Mouse (Mus musculus) midbrain, postnatal 0 days (tissue): ENCODE measurements around the gene Cpa4. TPM values are rescaled to one million over a fixed set of nuclear protein-coding genes. Genes with fewer than 3 reads are reported as not detected.

Experiments
- ATAC-seq: fragments of 200-750 bp; cut with Nextera tagmentation; 2 replicates; pipeline ENCODE4 v1.8.0; 2017; ENCODE audit warnings: moderate number of reproducible peaks, mild to moderate bottlenecking, moderate TSS enrichment, moderate library complexity; ENCODE audit not compliant: low FRiP score
- DNase-seq: peaks from one replicate; pipeline ENCODE4 v3.0.0-alpha.2; 2015; ENCODE audit warnings: low spot score
- H3K27ac ChIP-seq: fragments of 300-500 bp; sonication (generic); 2 replicates; pipeline ENCODE4 v1.5.1; 2014; ENCODE audit warnings: low read depth, mild to moderate bottlenecking, low read length, mixed read lengths
- H3K27me3 ChIP-seq: fragments of 300-500 bp; sonication (generic); 2 replicates; pipeline ENCODE4 v1.6.1; 2014; ENCODE audit warnings: low read length, control low read depth, mixed read lengths; ENCODE audit not compliant: insufficient read depth
- H3K36me3 ChIP-seq: fragments of 300-500 bp; sonication (generic); 2 replicates; pipeline ENCODE4 v1.6.1; 2014; ENCODE audit warnings: low read length, control low read depth, mixed read lengths; ENCODE audit not compliant: insufficient read depth
- H3K4me1 ChIP-seq: fragments of 300-500 bp; sonication (generic); 2 replicates; pipeline ENCODE4 v1.6.1; 2014; ENCODE audit warnings: mild to moderate bottlenecking, control low read depth, antibody characterized with exemption, low read length, mixed read lengths; ENCODE audit not compliant: insufficient read depth
- H3K4me2 ChIP-seq: fragments of 300-500 bp; sonication (generic); 2 replicates; pipeline ENCODE4 v1.6.1; 2014; ENCODE audit warnings: low read depth, mild to moderate bottlenecking, low read length, mixed read lengths; ENCODE audit not compliant: poor library complexity, severe bottlenecking
- H3K4me3 ChIP-seq: fragments of 300-500 bp; sonication (generic); 2 replicates; pipeline ENCODE4 v1.5.1; 2014; ENCODE audit warnings: low read depth, mild to moderate bottlenecking, low read length, moderate library complexity
- H3K9ac ChIP-seq: fragments of 300-500 bp; sonication (generic); replicated peaks from 2 replicates; pipeline ENCODE4 v1.6.1; 2014; ENCODE audit warnings: mild to moderate bottlenecking, low read length, moderate library complexity, mixed read lengths; ENCODE audit not compliant: poor library complexity, severe bottlenecking
- H3K9me3 ChIP-seq: fragments of 300-500 bp; sonication (generic); 2 replicates; pipeline ENCODE4 v1.6.1; 2016; ENCODE audit warnings: low read length, control low read depth
- CTCF ChIP-seq: IDR thresholded peaks from 2 replicates; pipeline ENCODE4 v1.5.1; 2016; ENCODE audit warnings: antibody characterized with exemption, mild to moderate bottlenecking
- WGBS: fragments of 180-500 bp; shearing (Covaris S2); extraction: QIAGEN DNeasy Blood & Tissue Kit; methylation state at CpG from one replicate; pipeline ENCODE4 v1.1.7; 2014; 5-methylcytosine and 5-hydroxymethylcytosine counted together
- polyA plus RNA-seq: library from polyadenylated mRNA; unstranded; fragments of >200 nt; fragmentation: Nextera tagmentation; extraction: Ambion mirVana; gene quantifications from 2 replicates; pipeline ENCODE4 v1.2.1, GENCODE M21; 2015
- total RNA-seq: library from RNA; depleted of rRNA; stranded (reverse); fragments of >200 nt; gene quantifications from 2 replicates; pipeline ENCODE4 v1.2.3, GENCODE M21; 2014

The Cpa4 gene
- total and polyA plus RNA-seq, 2 experiments from 2014 or later = 0.49 to 0.75 TPM

- Histone ChIP-seq H3K4me3 (no peak overlapping the region), H3K27me3 (no peaks in the 10 kb centered on the region), H3K9me3 (no peaks in the 10 kb centered on the region), H3K4me1 (no peaks in the 10 kb centered on the region), H3K9ac (no peak overlapping the region), H3K27ac (no peak overlapping the region), H3K4me2 (no peak overlapping the region), H3K36me3 (no peaks in the 10 kb centered on the region)
- no peak for ATAC-seq
- DNase-seq = no peak
- WGBS = 71% methylated on average over 7 of the region's 7 CpGs
- TF ChIP-seq CTCF = no peak
Measured at GRCm38 (mm10) chr6:30604342-30604867, 36.2 kb downstream of the Cpa4 start.

GRCm38 (mm10) chr6:30605111-30605510, 36.9 kb downstream of the Cpa4 start:
- Histone ChIP-seq H3K9me3 (no peaks in the 10 kb centered on the region), H3K9ac (no peak overlapping the region), H3K4me3 (no peak overlapping the region), H3K36me3 (no peaks in the 10 kb centered on the region), H3K27me3 (no peaks in the 10 kb centered on the region), H3K27ac (no peak overlapping the region), H3K4me1 (no peaks in the 10 kb centered on the region), H3K4me2 (no peak overlapping the region)
- DNase-seq (no peak), ATAC-seq (no peak)
- WGBS = 94% methylated on average over 4 of the region's 4 CpGs
- no peak for TF ChIP-seq CTCF

DNA sequence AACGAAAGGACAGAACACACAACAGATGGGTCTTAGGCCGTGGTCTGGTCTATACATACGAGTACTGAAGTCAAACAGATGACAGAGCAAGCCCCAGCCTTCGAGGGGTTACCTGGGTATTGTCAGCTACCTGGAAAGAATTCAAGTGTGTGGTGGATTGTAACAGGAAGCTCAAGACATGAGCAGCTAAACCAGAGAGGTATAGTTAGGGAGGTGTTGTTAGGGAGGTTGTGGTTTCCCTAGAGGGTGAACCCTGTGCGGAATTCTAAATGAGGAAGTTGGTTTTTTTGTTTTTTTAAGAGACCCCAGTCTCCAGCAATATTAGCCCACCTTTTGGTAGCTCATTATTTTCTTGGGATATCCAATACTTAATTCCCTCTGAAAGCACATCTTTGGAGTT, 37.5 kb downstream of the Cpa4 start:
- no peak overlapping the region for H3K27ac ChIP-seq
- no peaks in the 10 kb centered on the region for H3K9me3 ChIP-seq
- no peak overlapping the region for H3K9ac ChIP-seq
- ATAC-seq (no peak), DNase-seq (no peak)
- H3K36me3 ChIP-seq = no peaks in the 10 kb centered on the region
- H3K4me3 ChIP-seq = no peak overlapping the region
- no peaks in the 10 kb centered on the region for H3K27me3 ChIP-seq
- H3K4me1 ChIP-seq = no peaks in the 10 kb centered on the region
- TF ChIP-seq CTCF = no peak
- no peak overlapping the region for H3K4me2 ChIP-seq
- WGBS = 89% methylated on average over 5 of the region's 5 CpGs

GRCm38 (mm10) chr6:30610710-30611109, 42.5 kb downstream of the Cpa4 start, which contains the start of gene Cpa5:
Cpa5 (plus strand) TSS chr6:30611010.
- Histone ChIP-seq H3K9me3 (no peaks in the 10 kb centered on the region), H3K9ac (no peak within 1 kb of the TSS), H3K27ac (no peak within 1 kb of the TSS), H3K4me2 (no peak within 1 kb of the TSS), H3K4me1 (no peaks in the 10 kb centered on the region), H3K36me3 (no peaks in the 10 kb centered on the region), H3K4me3 (no peak within 1 kb of the TSS), H3K27me3 (no peaks in the 10 kb centered on the region)
- ATAC-seq (no peak), DNase-seq (no peak)
- WGBS = 88% methylated on average over 7 of the region's 7 CpGs
- no peak for TF ChIP-seq CTCF

DNA sequence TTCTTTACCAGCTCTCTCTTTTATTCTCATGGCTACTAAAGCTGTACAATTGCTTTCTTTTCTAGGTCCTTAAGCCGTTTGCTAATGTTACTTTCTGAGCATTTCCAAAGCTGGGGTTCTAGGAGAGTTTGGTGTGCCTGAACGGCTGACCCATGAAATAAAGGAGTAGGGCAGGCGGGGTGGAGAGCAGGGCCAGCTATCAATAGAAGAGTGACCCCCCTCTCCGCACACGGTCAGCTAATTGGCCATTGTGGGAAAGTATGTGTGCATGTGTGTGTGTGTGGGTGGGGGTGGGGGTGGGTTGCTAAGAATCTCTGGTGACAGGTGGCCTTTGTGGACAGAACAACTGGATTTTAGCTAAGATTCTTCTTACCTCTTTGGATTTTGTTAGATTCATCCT, 43.0 kb downstream of the Cpa4 start:
- no peaks in the 10 kb centered on the region for H3K36me3 ChIP-seq
- no peak for TF ChIP-seq CTCF
- H3K4me3 ChIP-seq = no peak overlapping the region
- WGBS = 52% methylated on average over 5 of the region's 5 CpGs
- no peaks in the 10 kb centered on the region for H3K4me1 ChIP-seq
- no peaks in the 10 kb centered on the region for H3K9me3 ChIP-seq
- no peak overlapping the region for H3K4me2 ChIP-seq
- H3K27me3 ChIP-seq = no peaks in the 10 kb centered on the region
- no peak overlapping the region for H3K27ac ChIP-seq
- ATAC-seq (no peak), DNase-seq (no peak)
- no peak overlapping the region for H3K9ac ChIP-seq

DNA sequence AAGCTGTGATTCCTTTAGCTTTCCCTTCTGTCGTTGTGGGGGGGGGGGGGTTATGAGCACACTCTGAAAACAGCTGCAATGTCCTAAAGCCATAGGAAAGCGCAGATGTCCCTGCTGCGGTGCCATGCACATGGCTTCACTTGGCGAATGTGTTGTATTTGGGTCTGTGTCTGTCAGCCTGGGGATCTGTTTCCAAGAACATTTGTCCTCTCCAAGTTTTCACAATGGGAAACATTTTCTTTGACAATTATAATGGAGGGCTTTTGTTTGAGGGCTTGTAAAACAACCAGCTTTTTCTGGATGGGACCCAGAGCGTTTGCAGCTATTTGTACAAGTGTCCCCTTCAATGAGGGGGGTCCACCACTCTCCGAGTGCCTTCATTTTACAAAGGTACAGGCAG, 46.1 kb downstream of the Cpa4 start:
- Histone ChIP-seq H3K27me3 (no peaks in the 10 kb centered on the region), H3K9ac (no peak overlapping the region), H3K9me3 (no peaks in the 10 kb centered on the region), H3K4me1 (peaks cover 7% of the 10 kb centered on the region; the same call in 1 of the 2 replicates), H3K4me2 (no peak overlapping the region), H3K27ac (no peak overlapping the region), H3K4me3 (no peak overlapping the region), H3K36me3 (no peaks in the 10 kb centered on the region)
- DNase-seq (no peak), ATAC-seq (no peak)
- 70% methylated on average over 6 of the region's 6 CpGs for WGBS
- no peak for TF ChIP-seq CTCF
